ENCODE assay signal across 20 mouse cellular contexts in genomic region chr5:144183248-144183559, GRCm38 (mm10). TPM values are rescaled to one million over a fixed set of nuclear protein-coding genes. Genes with fewer than 3 reads are reported as not detected.
DNase-seq lines count a peak whose midpoint lies in the region; ATAC-seq and TF ChIP-seq lines count a peak whose summit lies in the region.
"Had no signal": no experiment of that assay in that cellular context is flagged by ENCODE, and none has a peak within 500 bp of the region (broad histone marks: within the 10 kb centered on the region; RNA-seq: fewer than 3 reads in every experiment).

No protein-coding gene starts in this region.

- peak overlapping the region; percentile 50 for H3K4me2 ChIP-seq in heart, embryonic 13.5 days
- H3K4me2 ChIP-seq in lung, embryonic 14.5 days = no peak overlapping the region
- H3K4me2 ChIP-seq in stomach, embryonic 15.5 days = no peak overlapping the region
- H3K4me2 ChIP-seq: embryonic facial prominence, embryonic 13.5 days; liver, embryonic 15.5 days; midbrain, embryonic 12.5 days had no signal

- H3K9ac ChIP-seq in heart, embryonic 13.5 days = peak overlapping the region; percentile 2; the same call in 1 of the 2 replicates
- H3K9ac ChIP-seq in lung, embryonic 14.5 days = no peak overlapping the region
- H3K9ac ChIP-seq in stomach, embryonic 15.5 days = no peak overlapping the region
- H3K9ac ChIP-seq: embryonic facial prominence, embryonic 13.5 days; liver, embryonic 15.5 days; midbrain, embryonic 12.5 days had no signal

- no peak for DNase-seq in heart, adult 9 months (ENCODE audit: low spot score in 2 of 2)
- peak; percentile 17 for DNase-seq in lung, embryonic 14.5 days
- DNase-seq in lung, adult 2 months = no peak
- DNase-seq in G1E (ENCODE audit: low spot score) = no peak
- no peak for DNase-seq in spleen, postnatal 36 days (ENCODE audit: low spot score in 2 of 2)
- DNase-seq in gastrocnemius, postnatal 25 days = no peak
- DNase-seq: adrenal gland, postnatal 14 days; cerebellum, postnatal 14 days; kidney, postnatal 36 days; retina, postnatal 1 day; thymus, postnatal 25 days had no signal

- peaks cover 20% of the 10 kb centered on the region for H3K4me1 ChIP-seq in heart, embryonic 13.5 days
- peaks cover 5% of the 10 kb centered on the region; the same call in 1 of the 2 replicates for H3K4me1 ChIP-seq in lung, embryonic 14.5 days (ENCODE audit: insufficient read depth)
- H3K4me1 ChIP-seq in lung, adult 2 months (ENCODE audit: control insufficient read depth, insufficient read depth, low read length) = peaks cover 5% of the 10 kb centered on the region
- peaks cover 43% of the 10 kb centered on the region for H3K4me1 ChIP-seq in G1E (ENCODE audit: insufficient read depth, low read depth, low read length)
- H3K4me1 ChIP-seq in stomach, embryonic 15.5 days = peaks cover 4% of the 10 kb centered on the region; the same call in 1 of the 2 replicates
- H3K4me1 ChIP-seq: embryonic facial prominence, embryonic 13.5 days; midbrain, embryonic 12.5 days had no signal

- no peak for TF ChIP-seq POLR2A in lung, adult 2 months (IDR thresholded peaks at IDR 0.05; ENCODE audit: borderline replicate concordance, extremely low read depth, low read depth, low read length)

- peaks cover 45% of the 10 kb centered on the region for H3K36me3 ChIP-seq in heart, embryonic 13.5 days
- peaks cover 12% of the 10 kb centered on the region for H3K36me3 ChIP-seq in lung, embryonic 14.5 days (ENCODE audit: insufficient read depth)
- H3K36me3 ChIP-seq in G1E (replicated peaks) = peaks cover 76% of the 10 kb centered on the region
- peaks cover 4% of the 10 kb centered on the region; the same call in 1 of the 2 replicates for H3K36me3 ChIP-seq in stomach, embryonic 15.5 days

- H3K4me3 ChIP-seq in heart, embryonic 13.5 days = no peak overlapping the region
- no peak overlapping the region for H3K4me3 ChIP-seq in lung, embryonic 14.5 days (ENCODE audit: low read depth, low read length)
- no peak overlapping the region for H3K4me3 ChIP-seq in lung, adult 2 months (replicated peaks; ENCODE audit: extremely low read depth, low read depth, low read length)
- peak overlapping the region; percentile 64; the same call in 1 of the 2 replicates for H3K4me3 ChIP-seq in G1E (ENCODE audit: low read depth, low read length)
- H3K4me3 ChIP-seq in stomach, embryonic 15.5 days (replicated peaks) = no peak overlapping the region
- H3K4me3 ChIP-seq: embryonic facial prominence, embryonic 13.5 days; left cerebral cortex, adult 2 months; liver, embryonic 15.5 days; midbrain, embryonic 12.5 days had no signal

- no peaks in the 10 kb centered on the region for H3K9me3 ChIP-seq in heart, embryonic 13.5 days
- no peaks in the 10 kb centered on the region for H3K9me3 ChIP-seq in lung, embryonic 14.5 days (ENCODE audit: low read depth, low read length)
- no peaks in the 10 kb centered on the region for H3K9me3 ChIP-seq in G1E (replicated peaks)
- no peaks in the 10 kb centered on the region for H3K9me3 ChIP-seq in stomach, embryonic 15.5 days
- H3K9me3 ChIP-seq: embryonic facial prominence, embryonic 13.5 days; liver, embryonic 15.5 days; midbrain, embryonic 12.5 days had no signal

- WGBS in heart, embryonic 13.5 days = 20% methylated on average over 8 of the region's 8 CpGs
- WGBS in lung, embryonic 14.5 days = 21% methylated on average over 8 of the region's 8 CpGs
- 53% methylated on average over 8 of the region's 8 CpGs for WGBS in lung, adult 2 months
- WGBS in stomach, embryonic 15.5 days = 42% methylated on average over 8 of the region's 8 CpGs

- no peaks in the 10 kb centered on the region for H3K27me3 ChIP-seq in heart, embryonic 13.5 days (replicated peaks)
- no peaks in the 10 kb centered on the region for H3K27me3 ChIP-seq in lung, embryonic 14.5 days (ENCODE audit: insufficient read depth, low read length)
- no peaks in the 10 kb centered on the region for H3K27me3 ChIP-seq in G1E (ENCODE audit: insufficient read depth, low read length)
- H3K27me3 ChIP-seq in stomach, embryonic 15.5 days (replicated peaks) = no peaks in the 10 kb centered on the region
- H3K27me3 ChIP-seq: embryonic facial prominence, embryonic 13.5 days; liver, embryonic 15.5 days; midbrain, embryonic 12.5 days had no signal

- no peak for TF ChIP-seq CTCF in lung, embryonic 14.5 days (IDR thresholded peaks at IDR 0.05; ENCODE audit: low read depth)
- TF ChIP-seq CTCF in lung, adult 2 months (IDR thresholded peaks at IDR 0.05; ENCODE audit: insufficient read depth, low read length) = no peak
- no peak for TF ChIP-seq CTCF in G1E (IDR thresholded peaks at IDR 0.05; ENCODE audit: low read depth, low read length)

- ATAC-seq in heart, embryonic 13.5 days (ENCODE audit: extremely low read depth, insufficient number of reproducible peaks, low FRiP score, low TSS enrichment) = no peak
- peak; percentile 38; the same call in 1 of the 2 replicates for ATAC-seq in lung, embryonic 14.5 days (ENCODE audit: insufficient read depth)
- no peak for ATAC-seq in G1E (ENCODE audit: extremely low read depth, insufficient number of reproducible peaks, low FRiP score, poor library complexity, severe bottlenecking)
- no peak for ATAC-seq in stomach, embryonic 15.5 days (ENCODE audit: insufficient read depth, low FRiP score, low read depth)
- ATAC-seq: forebrain, embryonic 14.5 days had no signal

- H3K27ac ChIP-seq in heart, embryonic 13.5 days (replicated peaks) = no peak overlapping the region
- no peak overlapping the region for H3K27ac ChIP-seq in lung, embryonic 14.5 days (ENCODE audit: low read depth)
- peak overlapping the region; percentile 59 for H3K27ac ChIP-seq in stomach, embryonic 15.5 days
- H3K27ac ChIP-seq: embryonic facial prominence, embryonic 13.5 days; left cerebral cortex, adult 2 months; liver, embryonic 15.5 days; macrophage; midbrain, embryonic 12.5 days had no signal

RNA-seq across cellular contexts. Expression of gene Bhlha15, which starts 6.9 kb away (rescaled TPM):
- 0.24 and 0.33 TPM in 2 replicates for polyA plus RNA-seq in heart, embryonic 13.5 days (2015; fragmentation: Nextera tagmentation; extraction: Ambion mirVana)
- polyA plus RNA-seq in lung, embryonic 14.5 days (2014; fragmentation: Nextera tagmentation; extraction: Ambion mirVana) = 0.18 and 0.42 TPM in 2 replicates
- 1.1 and 1.6 TPM in 2 replicates for polyA plus RNA-seq in lung, adult 2 months (2012; rRNA removed)
- total RNA-seq in G1E (2014; fragmentation: Nextera tagmentation) (3.2 and 3.5 TPM in 2 replicates), G1E (2017) (0.35 and 0.44 TPM in 2 replicates)
- 1.4 and 1.5 TPM in 2 replicates for polyA plus RNA-seq in G1E (2012)
- 21.8 and 34.2 TPM in 2 replicates for polyA plus RNA-seq in stomach, embryonic 15.5 days (2015; fragmentation: Nextera tagmentation; extraction: Ambion mirVana)
- not detected for total RNA-seq in gastrocnemius, postnatal 25 days (2021)
- total RNA-seq: gastrocnemius, postnatal 36 days had no signal
- polyA plus RNA-seq: macrophage; midbrain, embryonic 12.5 days had no signal

RNA-seq across cellular contexts. Expression of gene Tecpr1, which starts 40.2 kb away (rescaled TPM):
- polyA plus RNA-seq in heart, embryonic 13.5 days (2015; fragmentation: Nextera tagmentation; extraction: Ambion mirVana) = 14.7 and 15.3 TPM in 2 replicates
- 17.0 and 19.3 TPM in 2 replicates for polyA plus RNA-seq in lung, embryonic 14.5 days (2014; fragmentation: Nextera tagmentation; extraction: Ambion mirVana)
- polyA plus RNA-seq in lung, adult 2 months (2012; rRNA removed) = 107 and 117 TPM in 2 replicates
- 7.0 and 10.8 TPM in 2 replicates for total RNA-seq in G1E (2014; fragmentation: Nextera tagmentation)
- total RNA-seq in G1E (2017) = 17.5 and 20.1 TPM in 2 replicates
- polyA plus RNA-seq in G1E (2012) = 5.8 and 6.9 TPM in 2 replicates
- 21.2 and 21.7 TPM in 2 replicates for polyA plus RNA-seq in stomach, embryonic 15.5 days (2015; fragmentation: Nextera tagmentation; extraction: Ambion mirVana)
- total RNA-seq in gastrocnemius, postnatal 25 days (2021) = 10 to 100 TPM; 14.4 to 15.3 TPM
